Mouse (Mus musculus): ENCODE measurements around the gene Ruvbl2. TPM values are rescaled to one million over a fixed set of nuclear protein-coding genes. Genes with fewer than 3 reads are reported as not detected.
A peak's percentile ranks its signal among the peaks of the same experiment; 100 is the strongest.

Ruvbl2 gene
- total RNA-seq, 2 experiments from 2014 or later, result 32.4 to 34.5 TPM

DNA sequence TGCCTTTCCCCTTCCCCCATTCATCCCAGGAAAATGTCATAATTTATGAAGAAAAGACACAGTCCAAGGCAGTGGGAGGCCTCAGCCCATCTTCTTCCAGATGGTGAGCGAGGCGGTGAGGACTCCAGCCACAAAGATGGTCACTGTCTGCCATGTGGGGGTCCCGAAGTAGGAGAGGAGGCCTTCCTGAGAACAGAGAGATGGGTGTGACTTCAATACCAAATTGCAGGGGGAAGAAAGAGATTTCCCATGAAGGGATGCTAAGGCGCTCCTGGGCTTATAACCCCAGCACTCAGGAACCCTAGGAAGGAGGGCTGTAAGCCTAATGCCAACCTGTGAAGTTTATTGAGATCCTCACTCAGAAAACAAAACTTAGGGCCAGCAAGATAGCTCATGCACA lies 23.9 kb upstream of the Ruvbl2 start:
- no peak for DNase-seq (ENCODE audit: low spot score in 2 of 2)

DNA sequence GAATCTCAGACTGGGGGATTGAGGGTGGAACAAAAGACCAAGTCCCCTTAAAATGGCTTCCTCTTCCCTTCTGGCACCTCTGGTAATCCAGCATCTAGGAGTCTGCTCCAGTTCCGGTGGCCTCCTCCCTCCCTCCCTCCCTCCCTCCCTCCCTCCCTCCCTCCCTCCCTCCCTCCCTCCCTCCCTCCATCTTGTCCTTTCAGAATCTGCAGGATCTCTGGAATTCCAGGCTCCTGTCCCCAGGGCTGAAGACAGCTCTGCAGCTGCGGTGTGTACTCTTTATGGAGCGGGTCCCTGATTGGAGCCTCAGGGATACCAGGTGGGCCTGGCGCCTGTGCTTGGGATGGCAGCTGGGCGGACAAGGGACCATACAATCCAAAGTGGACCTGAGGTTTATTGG lies 23.4 kb upstream of the Ruvbl2 start:
- DNase-seq (ENCODE audit: low spot score in 2 of 2), result no peak

- DNase-seq (ENCODE audit: low spot score in 2 of 2), result no peak
Observed at GRCm38 (mm10) chr7:45460860-45461314, 23.0 kb upstream of the Ruvbl2 start.

DNA sequence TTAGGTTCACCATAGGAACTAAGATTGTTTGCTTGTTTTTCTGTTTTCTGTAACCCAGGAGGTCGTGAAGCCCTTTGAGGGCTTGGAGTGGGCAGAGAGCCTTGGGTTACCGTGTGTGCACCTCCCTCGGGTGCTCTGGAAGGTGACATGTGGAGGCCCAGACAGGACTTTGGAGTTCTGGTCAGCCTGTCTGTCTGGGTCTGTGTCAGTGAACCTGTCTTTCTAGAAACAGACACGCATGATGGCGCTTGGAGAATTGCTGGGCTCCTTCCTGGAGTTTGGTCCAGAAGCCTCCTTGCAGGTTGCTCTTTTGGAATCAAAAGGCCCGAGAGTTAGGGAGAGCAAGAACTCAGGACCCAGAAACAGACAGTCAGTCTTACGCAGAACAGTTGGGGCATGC lies 22.5 kb upstream of the Ruvbl2 start:
- DNase-seq (ENCODE audit: low spot score in 2 of 2), result no peak

DNA sequence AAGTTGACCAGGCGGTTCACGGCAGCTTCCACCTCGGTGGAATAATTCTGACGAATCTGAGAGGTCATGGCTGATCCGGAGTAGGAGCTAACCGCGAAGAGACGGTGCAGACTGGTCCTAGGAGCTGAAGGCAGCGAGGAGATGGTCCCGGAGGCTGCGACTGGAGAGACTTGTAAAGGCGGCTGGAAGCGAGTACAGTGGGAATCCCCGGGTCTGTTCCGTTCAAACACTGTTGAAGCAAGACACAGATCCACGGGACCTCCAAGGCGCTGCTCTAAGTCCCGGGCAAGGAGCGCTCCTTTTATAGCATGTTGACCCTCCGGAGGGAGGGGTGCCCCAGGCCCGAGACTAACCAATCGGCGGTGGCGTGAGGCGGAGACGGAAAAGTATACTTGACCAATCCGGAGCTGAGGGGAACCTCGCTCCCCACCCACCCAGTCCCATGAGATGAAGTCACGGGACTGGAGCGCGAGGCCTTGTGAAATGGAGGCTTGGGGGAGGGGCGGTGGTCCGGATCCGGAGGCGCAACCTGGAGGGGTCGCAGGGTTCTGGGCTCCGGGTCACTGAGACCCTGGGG lies 21.8 kb upstream of the Ruvbl2 start, which contains the start of gene Ftl1:
TSS of gene Ftl1 (minus strand) at position 321 of the 577 bp plus-strand sequence.
- peak; percentile 92 to 94 for DNase-seq (ENCODE audit: low spot score in 2 of 2)

DNA sequence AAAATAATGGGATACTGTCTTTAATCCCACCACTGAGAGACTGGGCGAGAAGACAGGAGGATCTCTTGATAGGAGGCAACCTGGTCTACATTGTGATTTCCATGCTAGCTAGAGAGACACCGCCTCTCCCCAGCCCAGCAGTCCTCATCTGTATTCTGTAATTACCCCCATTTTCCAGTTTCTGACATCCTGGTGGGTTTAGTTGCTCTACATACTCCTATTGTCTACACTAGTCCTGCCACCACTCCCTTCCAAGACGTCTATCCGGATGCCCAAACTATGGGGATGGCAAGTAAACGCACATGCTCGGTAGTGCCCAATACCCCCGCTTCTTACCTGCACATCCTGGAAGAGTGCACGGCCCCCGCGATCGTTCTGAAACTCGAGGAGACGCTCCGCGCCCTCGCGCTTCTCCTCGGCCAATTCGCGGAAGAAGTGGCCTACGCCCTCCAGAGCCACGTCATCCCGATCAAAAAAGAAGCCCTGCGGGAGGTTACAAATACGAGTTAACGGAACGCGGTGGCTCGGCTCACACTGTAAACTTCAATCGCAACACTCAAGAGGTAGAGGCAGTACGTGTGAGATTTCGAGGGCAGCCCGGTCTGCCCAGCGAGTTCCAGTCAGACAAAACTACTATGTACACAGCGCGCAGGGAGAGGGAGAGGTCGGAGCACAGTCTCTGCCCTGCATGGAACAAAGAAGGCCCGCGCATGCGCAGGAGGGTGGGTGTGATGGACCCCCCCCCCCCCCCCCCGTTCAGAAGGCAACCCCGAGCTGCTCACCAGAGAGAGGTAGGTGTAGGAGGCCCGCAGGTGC lies 21.1 kb upstream of the Ruvbl2 start:
- DNase-seq (ENCODE audit: low spot score in 2 of 2), result peak; percentile 69 to 71

DNA sequence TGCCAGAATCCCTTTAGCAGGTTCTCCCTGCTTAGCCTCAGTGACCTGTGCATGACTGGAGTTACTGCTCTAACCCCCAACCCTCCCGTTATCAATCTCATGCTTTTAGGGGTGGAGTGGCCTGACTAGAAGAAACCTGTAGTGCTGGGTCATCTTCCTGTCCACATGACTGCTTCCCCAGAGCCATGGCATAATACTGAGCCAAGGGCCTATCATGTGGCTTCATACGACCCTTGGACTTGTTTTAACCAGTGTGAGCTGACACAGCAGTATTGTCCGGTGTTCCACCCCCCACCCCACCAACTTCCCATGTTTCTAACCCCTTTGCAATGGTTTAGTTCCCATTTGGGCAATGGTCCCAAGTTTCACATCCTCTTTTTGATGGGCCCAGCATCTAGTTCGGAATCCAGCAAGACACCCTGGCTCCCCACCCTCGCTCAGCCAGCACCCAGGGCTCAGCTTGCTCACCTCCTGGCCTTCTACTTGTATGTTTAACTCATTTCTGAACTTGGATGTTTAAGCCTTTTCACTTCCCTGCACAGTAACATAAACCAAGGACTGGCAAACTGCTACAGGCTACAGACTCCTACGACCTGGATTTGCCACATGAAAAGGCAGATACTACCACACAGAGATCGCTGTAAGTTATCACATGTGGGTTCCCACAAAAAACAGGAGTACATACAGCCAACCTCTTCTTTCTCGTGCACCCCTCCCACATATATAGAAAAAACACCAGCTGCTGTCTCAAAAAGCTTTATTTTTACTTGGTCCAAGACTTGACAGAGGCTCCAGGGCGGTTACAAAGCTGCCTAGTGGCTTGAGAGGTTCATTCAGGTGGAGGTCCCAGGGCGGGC lies 19.5 kb upstream of the Ruvbl2 start:
- DNase-seq (ENCODE audit: low spot score in 2 of 2), result no peak

DNA sequence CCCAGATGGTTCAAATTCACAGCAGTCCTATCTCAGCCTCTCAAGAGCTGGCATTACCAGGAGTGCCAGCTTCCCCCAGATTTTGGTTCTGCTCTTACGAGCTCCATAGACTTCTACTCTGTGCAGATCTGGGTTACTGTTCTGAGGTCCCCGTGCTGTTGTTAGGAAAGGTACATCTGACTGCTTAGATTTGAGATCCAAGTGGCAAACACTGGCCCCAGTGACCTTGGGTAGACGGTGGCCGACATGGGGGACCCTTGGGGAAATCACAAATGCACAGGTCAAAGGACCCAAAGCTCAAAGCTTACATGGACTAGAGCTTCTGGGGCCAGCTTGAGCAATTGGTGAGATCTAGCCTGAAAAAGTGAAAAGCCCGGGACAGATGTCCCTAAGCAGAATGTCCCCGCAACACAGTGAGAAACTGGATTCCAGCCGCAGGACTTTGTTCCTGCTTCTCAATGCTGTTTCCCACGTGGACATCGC lies 18.9 kb upstream of the Ruvbl2 start:
- DNase-seq (ENCODE audit: low spot score in 2 of 2), result no peak

GRCm38 (mm10) chr7:45455932-45456696 lies 18.2 kb upstream of the Ruvbl2 start:
- no peak for DNase-seq (ENCODE audit: low spot score in 2 of 2)

GRCm38 (mm10) chr7:45454971-45455370 lies 17.1 kb upstream of the Ruvbl2 start:
- DNase-seq (ENCODE audit: low spot score in 2 of 2), result no peak

DNA sequence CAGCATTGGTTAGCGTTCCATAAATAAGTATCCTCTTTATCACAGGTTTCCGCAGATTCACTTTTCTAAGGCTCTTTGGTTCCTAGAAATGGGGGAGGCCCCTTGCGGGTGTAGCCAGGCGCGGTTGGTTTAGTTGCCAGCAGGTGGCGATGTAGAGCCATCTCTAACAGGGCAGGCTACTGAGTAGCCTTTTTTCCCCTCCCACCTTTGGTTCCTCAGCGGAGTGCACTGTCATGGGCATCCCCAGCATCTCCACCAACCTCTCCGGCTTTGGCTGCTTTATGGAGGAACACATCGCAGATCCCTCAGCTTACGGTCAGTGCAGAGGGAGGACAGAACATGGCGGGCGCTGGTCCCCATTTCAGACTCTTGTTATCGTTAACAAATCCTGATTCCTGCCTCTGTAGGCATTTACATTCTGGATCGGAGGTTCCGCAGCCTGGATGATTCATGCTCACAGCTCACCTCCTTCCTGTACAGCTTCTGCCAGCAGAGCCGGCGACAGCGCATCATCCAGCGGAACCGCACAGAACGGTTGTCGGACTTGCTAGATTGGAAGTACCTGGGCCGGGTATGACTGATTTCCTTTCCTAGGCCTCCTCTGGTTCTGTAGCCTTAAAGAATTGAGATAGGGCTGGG lies 13.6 kb upstream of the Ruvbl2 start:
- peak; percentile 90 to 93 for DNase-seq (ENCODE audit: low spot score in 2 of 2)

- no peak for DNase-seq (ENCODE audit: low spot score in 2 of 2)
Observed at GRCm38 (mm10) chr7:45449974-45450373, 12.1 kb upstream of the Ruvbl2 start.

DNA sequence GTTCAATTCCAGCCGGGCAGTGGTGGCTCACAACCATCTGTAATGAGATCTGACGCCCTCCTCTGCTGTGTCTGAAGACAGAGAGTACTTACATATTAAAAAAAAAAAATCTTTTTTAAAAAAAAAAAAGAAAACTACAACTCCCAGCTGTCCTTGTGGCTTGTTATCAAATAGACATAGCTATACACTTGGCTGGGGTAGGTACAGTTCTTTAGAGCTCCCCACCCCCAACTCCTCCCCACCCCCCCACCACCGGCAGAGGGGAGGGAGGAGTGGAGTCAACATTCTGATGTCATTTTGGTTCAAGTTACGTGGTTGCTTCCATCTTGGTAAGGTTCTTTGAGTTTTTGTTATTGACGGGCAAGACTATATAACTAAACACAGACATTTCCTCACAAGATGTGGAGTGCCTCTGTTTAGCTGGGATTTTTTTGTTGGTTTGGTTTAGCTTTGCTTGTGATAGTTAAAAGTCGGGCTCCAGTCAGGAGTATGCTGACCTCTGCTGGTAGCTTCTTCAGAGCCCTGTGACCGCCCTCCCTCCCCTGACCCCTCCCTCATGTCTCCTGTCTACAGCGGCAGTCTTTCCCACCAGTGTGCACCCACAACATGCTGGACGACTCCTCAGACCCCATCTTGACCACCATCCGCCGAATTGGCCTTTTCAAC lies 9.6 kb upstream of the Ruvbl2 start:
- no peak for DNase-seq (ENCODE audit: low spot score in 2 of 2)

- no peak for DNase-seq (ENCODE audit: low spot score in 2 of 2)
Observed at GRCm38 (mm10) chr7:45446589-45446988, 8.7 kb upstream of the Ruvbl2 start.

DNA sequence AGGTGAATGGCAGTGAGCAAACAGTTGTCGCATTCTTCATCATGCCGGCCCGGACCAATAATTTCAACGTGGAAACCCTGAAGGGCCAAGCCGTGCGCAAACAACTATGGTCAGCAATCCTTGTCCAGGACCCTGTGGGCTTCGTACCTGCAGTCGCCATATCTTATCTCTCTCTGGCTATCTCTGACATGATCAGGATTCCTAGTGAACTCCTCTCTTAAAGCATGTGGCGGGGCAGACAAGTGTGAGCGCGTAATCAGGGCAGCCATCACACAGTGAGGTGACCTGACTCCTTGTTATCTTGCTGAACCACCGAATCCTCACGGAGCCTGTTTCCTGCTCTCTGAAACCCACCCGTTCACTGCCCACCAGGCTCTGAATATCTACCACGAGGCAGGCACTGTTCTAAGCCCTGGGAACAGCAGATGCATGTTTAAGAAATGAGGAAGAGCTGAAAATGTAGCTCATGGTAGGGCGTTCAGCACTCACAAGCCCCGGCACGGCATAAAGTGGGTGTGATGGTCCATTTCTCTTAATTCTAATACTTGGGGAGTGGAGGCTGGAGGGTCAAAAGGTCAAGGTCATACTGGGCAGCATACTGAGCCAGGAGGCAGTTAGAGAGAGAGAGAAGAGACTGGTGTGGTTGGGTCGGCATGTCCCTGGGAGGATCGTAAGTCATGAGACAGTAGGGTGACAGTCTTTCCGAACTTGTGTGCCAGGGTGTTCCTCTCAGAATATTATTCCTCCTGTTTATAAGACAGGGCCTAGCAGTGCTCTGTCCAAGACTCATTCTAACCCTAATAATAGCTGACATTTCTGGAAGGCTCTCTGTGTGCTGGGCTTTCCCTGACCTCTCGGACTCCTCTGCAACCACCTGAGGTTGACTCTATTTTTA lies 5.9 kb upstream of the Ruvbl2 start:
- no peak for DNase-seq (ENCODE audit: low spot score in 2 of 2)

DNA sequence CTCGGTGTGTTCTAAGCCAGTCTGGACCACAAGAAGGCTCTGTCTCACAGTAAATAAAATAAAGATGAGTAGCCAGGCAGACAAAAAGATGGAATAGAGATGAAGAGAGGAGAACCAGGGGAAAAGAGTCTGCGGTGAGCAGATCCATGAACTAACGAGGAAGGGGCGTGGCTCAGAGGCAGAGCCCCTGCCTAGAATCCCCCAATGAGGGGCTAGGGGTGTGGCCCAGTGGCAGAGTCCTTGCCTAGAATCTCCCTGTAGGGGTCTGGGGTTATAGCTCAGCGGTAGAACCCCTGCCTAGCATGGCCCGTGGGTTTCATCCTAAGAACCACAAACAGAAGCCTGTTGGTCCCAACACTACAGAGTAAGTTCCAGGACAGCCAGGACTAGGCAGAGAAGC lies 850 bp downstream of the Ruvbl2 start:
- DNase-seq (ENCODE audit: low spot score in 2 of 2), result no peak

DNA sequence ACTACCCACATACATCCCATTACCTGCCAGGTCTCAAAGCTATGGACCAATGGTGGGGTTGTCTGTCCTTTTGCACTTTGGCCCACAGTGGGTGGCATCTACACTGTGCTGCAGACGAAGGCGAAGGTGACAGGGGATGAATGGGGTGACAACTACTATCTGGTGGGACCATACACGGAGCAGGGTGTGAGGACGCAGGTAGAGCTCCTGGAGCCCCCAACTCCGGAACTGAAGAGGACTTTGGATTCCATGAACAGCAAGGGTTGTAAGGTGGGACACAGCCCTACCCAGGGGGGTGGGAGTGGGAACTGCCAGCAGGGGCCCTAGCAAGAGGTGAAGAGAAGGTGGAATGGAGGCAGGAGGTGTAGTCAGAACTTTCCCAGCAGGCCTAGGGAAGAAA lies 1.5 kb downstream of the Ruvbl2 start:
- DNase-seq (ENCODE audit: low spot score in 2 of 2), result no peak

- DNase-seq (ENCODE audit: low spot score in 2 of 2), result no peak
Observed at GRCm38 (mm10) chr7:45435038-45435437, 2.9 kb downstream of the Ruvbl2 start.

Data from left cerebral cortex, adult 18-20 months (tissue).